Mouse (Mus musculus): ENCODE data around the gene Gm13287.
"Not testable (repeated sequence)": the region's sequence is repeated elsewhere in the genome, so short reads cannot be mapped to it uniquely, and the experiment has no call there.

Gm13287 gene

GRCm38 (mm10) chr4:88797097-88797496 lies 6.0 kb upstream of the Gm13287 start, which contains the start of gene Gm13279:
Gene Gm13279 (plus strand): TSS chr4:88797397.
- DNase-seq (ENCODE audit: low spot score) = not testable (repeated sequence)

- not testable (repeated sequence) for DNase-seq (ENCODE audit: low spot score)
These were observed 3.7 kb upstream of the Gm13287 start, which contains the start of gene Gm13285 for GRCm38 (mm10) chr4:88799365-88799764. Gene Gm13285 (plus strand): TSS chr4:88799665.

- DNase-seq (ENCODE audit: low spot score) = not testable (repeated sequence)
These were observed 2.2 kb downstream of the Gm13287 start, which contains the start of gene Gm13288 for GRCm38 (mm10) chr4:88805231-88805630. Gene Gm13288 (plus strand): TSS chr4:88805531.

GRCm38 (mm10) chr4:88805761-88806160 lies 2.7 kb downstream of the Gm13287 start:
- not testable (repeated sequence) for DNase-seq (ENCODE audit: low spot score)

DNA sequence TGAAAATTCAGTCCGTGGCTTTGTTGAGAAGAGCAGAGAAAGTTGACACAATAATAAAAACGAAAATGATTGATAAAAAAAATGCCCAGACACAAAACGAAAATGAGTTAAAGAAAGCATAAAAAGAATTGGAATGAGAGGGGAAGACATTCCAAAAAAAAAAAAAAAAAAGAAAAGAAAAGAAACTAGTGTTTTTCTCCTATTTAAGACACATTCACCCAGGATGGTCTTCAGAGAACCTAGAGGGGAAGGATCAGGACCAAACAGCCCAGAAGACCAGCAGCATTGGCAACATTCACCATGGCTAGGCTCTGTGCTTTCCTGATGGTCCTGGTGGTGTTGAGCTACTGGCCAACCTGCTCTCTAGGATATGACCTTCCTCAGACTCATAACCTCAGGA lies 12.9 kb downstream of the Gm13287 start, which contains the start of gene Ifna7:
Gene Ifna7 (plus strand): TSS at position 301 of the 400 bp plus-strand sequence.
- no peak for DNase-seq (ENCODE audit: low spot score)

DNA sequence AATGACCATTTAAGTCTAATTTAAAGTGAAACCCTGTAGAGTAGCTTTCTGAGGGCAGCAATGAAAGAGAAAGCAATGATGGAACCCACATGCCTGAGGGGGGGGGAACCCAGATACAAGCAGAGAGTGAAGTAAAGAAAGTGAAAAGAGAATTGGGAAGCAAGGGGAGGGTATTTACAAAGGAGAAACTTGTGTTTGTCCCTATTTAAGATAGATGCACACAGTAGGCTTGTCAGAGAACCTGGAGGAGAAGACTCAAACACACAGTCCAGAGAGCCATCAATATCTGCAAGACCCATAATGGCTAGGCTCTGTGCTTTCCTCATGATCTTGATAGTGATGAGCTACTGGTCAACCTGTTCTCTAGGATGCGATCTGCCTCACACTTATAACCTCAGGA lies 16.6 kb downstream of the Gm13287 start, which contains the start of gene Ifna11:
Gene Ifna11 (plus strand): TSS at position 301 of the 400 bp plus-strand sequence.
- no peak for DNase-seq (ENCODE audit: low spot score)

- DNase-seq (ENCODE audit: low spot score) = no peak
These were observed 19.9 kb downstream of the Gm13287 start for GRCm38 (mm10) chr4:88822995-88823394.

- DNase-seq (ENCODE audit: low spot score) = not testable (repeated sequence)
These were observed 24.1 kb downstream of the Gm13287 start, which contains the start of gene Ifna6 for GRCm38 (mm10) chr4:88827116-88827515. Gene Ifna6 (plus strand): TSS chr4:88827416.

DNA sequence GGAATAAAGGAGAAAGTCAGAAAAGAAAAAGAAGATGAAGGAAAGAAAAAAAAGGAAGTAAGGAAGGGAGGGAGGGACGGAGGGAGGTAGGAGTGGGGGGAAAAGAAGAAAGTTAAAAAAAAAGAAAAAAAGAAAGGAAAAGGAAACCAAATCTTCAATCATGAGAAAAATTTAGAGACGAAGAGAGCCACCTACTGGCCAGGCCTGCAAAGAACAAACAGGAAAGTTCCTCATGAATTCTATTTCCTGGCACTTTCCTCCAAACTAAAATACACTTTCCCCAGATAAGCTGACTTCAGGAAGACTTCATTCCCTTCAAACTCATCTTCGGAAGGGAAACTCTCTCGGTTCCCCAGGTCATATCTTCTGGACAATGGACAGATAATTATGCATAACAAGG lies 27.5 kb downstream of the Gm13287 start:
- DNase-seq (ENCODE audit: low spot score) = no peak

DNA sequence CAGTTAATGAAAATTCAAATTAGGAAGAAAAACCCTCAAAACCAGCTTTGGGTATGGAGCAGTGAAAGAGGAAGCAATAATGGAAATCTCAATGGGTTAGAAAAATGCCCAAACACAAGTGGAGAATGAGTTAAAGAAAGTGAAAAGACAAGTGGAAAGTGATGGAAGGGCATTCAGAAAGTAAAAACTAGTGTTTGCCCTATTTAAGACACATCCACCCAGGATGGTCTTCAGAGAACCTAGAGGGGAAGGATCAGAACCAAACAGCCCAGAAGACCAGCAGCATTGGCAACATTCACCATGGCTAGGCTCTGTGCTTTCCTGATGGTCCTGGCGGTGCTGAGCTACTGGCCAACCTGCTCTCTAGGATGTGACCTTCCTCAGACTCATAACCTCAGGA lies 32.2 kb downstream of the Gm13287 start, which contains the start of gene Ifna5:
Gene Ifna5 (plus strand): TSS at position 301 of the 400 bp plus-strand sequence.
- DNase-seq (ENCODE audit: low spot score) = not testable (repeated sequence)

- no peak for DNase-seq (ENCODE audit: low spot score)
These were observed 35.8 kb downstream of the Gm13287 start for GRCm38 (mm10) chr4:88838828-88839227.

DNA sequence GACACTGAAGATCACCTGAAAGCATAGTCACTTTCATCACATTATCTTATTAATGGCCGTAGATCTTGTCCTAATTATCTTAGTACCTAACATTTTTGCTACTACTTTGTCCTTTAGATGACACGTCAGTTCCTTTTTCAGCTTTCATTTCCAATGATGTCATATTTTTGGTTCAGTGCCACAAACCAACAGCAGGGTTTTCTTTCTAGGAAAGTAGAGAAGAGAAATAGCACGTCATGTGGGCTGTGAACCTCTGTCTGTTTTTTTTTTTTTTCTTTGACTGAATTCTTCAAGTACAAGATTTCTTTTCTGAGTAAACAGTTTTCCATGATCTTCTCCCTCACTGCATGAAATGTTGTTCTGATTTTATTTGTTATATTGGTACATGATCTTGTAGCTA lies 37.0 kb downstream of the Gm13287 start:
- DNase-seq (ENCODE audit: low spot score) = no peak

DNA sequence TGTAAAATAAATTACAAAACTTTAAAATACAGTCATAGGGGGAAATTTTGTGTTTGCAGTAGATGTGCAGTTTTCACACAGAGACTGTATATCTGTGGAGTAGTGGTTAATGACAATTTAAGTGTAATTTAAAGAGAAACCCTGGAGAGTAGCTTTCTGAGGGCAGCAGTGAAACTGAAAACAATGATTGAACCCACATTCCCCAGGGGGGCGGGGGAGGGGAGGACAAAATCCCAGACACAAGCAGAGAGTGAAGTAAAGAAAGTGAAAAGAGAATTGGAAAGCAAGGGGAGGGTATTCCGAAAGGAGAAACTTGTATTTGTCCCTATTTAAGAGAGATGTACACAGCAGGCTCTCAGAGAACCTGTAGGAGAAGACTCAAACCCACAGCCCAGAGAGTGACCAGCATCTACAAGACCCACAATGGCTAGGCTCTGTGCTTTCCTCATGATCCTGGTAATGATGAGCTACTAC lies 38.4 kb downstream of the Gm13287 start, which contains the start of gene Ifna4:
Gene Ifna4 (plus strand): TSS at position 424 of the 474 bp plus-strand sequence.
- no peak for DNase-seq (ENCODE audit: low spot score)

GRCm38 (mm10) chr4:88845334-88845733 lies 42.3 kb downstream of the Gm13287 start:
- DNase-seq (ENCODE audit: low spot score) = no peak

DNA sequence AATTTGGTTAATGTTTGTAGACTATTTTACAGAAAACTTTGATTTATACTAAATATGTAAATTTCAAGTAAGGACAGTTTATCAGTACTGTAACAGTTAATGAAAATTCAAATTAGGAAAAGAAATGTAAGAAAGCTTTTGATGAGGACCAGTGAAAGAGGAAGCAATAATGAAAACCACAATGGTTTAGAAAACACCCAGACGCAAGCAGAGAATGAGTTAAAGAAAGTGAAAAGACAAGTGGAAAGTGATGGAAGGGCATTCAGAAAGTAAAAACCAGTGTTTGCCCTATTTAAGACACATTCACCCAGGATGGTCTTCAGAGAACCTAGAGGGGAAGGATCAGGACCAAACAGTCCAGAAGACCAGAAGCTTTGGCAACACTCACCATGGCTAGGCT lies 46.6 kb downstream of the Gm13287 start, which contains the start of gene Ifna1:
Gene Ifna1 (plus strand): TSS at position 390 of the 400 bp plus-strand sequence.
- DNase-seq (ENCODE audit: low spot score) = no peak

DNA sequence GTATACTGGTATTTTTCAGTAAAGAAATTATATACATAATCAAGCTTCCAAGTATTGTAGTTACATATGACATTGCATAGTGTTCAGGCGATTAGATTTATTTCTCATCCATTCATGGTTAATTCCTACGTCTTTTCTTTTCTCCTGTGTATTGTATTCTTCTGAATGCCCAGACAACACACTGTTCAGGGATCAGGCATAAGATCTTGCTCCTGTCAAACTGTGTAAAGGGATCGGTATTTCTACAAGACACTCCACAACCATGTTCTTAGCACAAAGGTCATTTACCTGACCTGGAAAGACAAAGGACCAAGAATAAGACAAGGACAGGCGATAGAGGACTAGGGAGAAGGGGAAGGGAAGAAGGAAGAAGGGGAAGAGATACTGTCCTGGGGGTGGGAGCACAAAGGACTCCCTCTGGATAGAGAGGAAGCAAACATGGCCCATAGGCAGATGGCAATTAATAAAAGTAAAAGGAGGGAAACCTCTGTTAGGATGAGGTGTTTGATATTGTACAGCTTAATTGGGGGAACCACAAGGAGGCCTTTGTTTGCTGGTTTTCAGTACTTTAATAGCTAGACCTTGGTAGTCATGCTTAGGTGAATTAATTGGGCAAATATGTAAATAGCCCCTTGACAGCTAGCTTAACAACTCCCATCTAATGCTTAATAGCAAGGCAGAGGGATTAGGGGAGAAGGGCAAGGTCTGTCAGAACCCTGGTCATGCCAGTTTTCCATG lies 48.1 kb downstream of the Gm13287 start:
- DNase-seq (ENCODE audit: low spot score) = no peak
